Mouse (Mus musculus): ENCODE measurements around the gene Exosc2. TPM values are rescaled to one million over a fixed set of nuclear protein-coding genes. Genes with fewer than 3 reads are reported as not detected.
A peak's percentile ranks its signal among the peaks of the same experiment; 100 is the strongest.
"Not testable (repeated sequence)": the region's sequence is repeated elsewhere in the genome, so short reads cannot be mapped to it uniquely, and the experiment has no call there.

The Exosc2 gene
- total and polyA plus RNA-seq, 3 experiments = 26.2 to 68.8 (median 62.5) TPM

DNA sequence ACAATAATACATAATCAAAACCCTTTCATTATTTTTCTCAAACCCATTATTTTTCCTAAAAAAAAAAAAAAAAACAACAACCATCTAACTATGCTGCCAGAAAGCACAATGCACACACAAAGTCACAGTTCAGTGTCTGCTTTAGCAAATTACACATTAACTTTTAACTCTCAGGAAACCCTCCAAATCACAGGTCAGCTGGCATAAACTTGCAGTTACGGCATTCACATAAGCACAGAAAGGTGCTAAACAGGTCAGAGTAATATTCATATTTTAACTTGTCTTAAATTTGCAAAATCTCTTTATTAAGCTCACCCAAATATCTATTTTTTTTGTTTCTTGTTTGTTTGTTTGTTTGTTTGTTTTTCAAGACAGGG lies 6.7 kb upstream of the Exosc2 start:
- DNase-seq (ENCODE audit: low spot score) (no peak), ATAC-seq (ENCODE audit: extremely low read depth, insufficient number of reproducible peaks, low FRiP score, poor library complexity, severe bottlenecking) (no peak)
- H3K4me1 ChIP-seq (ENCODE audit: insufficient read depth, low read depth, low read length) = no peaks in the 10 kb centered on the region; the same call in 1 of the 2 replicates
- peaks cover 18% of the 10 kb centered on the region for H3K27me3 ChIP-seq (ENCODE audit: insufficient read depth, low read length)
- TF ChIP-seq GATA2 (IDR thresholded peaks at IDR 0.05; ENCODE audit: borderline replicate concordance, low read depth, low read length) (no peak), GATA1 (IDR thresholded peaks at IDR 0.05; ENCODE audit: borderline replicate concordance, low read length) (no peak), POLR2AphosphoS5 (IDR thresholded peaks at IDR 0.05; ENCODE audit: insufficient replicate concordance, low read depth, low read length) (no peak), TAL1 (conservative IDR thresholded peaks at IDR 0.05; ENCODE audit: low read depth, low read length) (no peak), CTCF (IDR thresholded peaks at IDR 0.05; ENCODE audit: low read depth, low read length) (no peak)
- H3K36me3 ChIP-seq (replicated peaks) = no peaks in the 10 kb centered on the region
- no peak overlapping the region for H3K4me3 ChIP-seq (ENCODE audit: low read depth, low read length)
- peaks cover 4% of the 10 kb centered on the region; the same call in 1 of the 2 replicates for H3K9me3 ChIP-seq (replicated peaks)

DNA sequence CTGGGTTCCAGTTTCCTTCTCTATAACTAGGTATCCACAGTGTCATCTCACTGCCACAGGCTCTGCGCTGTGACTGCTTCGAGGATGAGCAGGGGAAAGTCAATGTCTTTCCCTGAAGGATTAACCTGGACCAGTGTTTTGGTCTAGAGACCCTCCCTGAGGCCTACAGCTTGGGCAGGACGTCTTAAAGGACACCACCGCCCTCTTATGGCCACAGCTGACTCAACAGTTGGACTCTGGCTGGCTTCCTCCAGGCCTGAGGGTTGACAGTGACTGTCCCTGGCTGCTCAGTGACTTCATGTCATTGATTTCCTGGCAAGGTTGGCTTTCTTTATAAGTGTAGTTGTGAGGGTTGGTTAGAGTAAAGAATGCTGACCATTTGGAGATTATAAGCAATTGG lies 3.2 kb upstream of the Exosc2 start:
- Histone ChIP-seq H3K27me3 (ENCODE audit: insufficient read depth, low read length) (peaks cover 7% of the 10 kb centered on the region), H3K9me3 (replicated peaks) (no peaks in the 10 kb centered on the region), H3K4me1 (ENCODE audit: insufficient read depth, low read depth, low read length) (peaks cover 14% of the 10 kb centered on the region), H3K4me3 (ENCODE audit: low read depth, low read length) (no peak overlapping the region), H3K36me3 (replicated peaks) (peaks cover 5% of the 10 kb centered on the region)
- TF ChIP-seq TAL1 (conservative IDR thresholded peaks at IDR 0.05; ENCODE audit: low read depth, low read length) = no peak
- no peak for TF ChIP-seq POLR2AphosphoS5 (IDR thresholded peaks at IDR 0.05; ENCODE audit: insufficient replicate concordance, low read depth, low read length)
- TF ChIP-seq GATA2 (IDR thresholded peaks at IDR 0.05; ENCODE audit: borderline replicate concordance, low read depth, low read length) = no peak
- no peak for TF ChIP-seq GATA1 (IDR thresholded peaks at IDR 0.05; ENCODE audit: borderline replicate concordance, low read length)
- no peak for TF ChIP-seq CTCF (IDR thresholded peaks at IDR 0.05; ENCODE audit: low read depth, low read length)
- ATAC-seq (ENCODE audit: extremely low read depth, insufficient number of reproducible peaks, low FRiP score, poor library complexity, severe bottlenecking) (no peak), DNase-seq (ENCODE audit: low spot score) (no peak)

DNA sequence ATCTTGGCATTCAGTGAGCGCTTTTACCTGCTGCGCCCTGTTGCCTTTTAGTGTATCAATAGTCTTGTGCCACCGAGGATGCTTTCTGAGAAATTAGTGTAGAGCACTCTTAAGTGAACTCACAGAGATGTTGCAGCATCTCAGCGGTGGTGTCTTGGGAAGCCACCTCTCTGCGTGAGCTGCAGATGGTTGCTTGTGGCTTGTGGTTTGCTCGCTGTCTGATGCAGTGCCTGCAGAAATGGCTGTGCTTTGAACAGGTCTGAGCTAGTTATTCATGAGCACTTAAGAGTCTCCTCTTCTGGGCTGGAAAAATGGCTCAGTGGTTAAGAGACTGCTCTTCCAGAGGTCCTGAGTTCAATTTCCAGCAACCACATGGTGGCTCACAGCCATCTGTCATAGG lies 8.1 kb downstream of the Exosc2 start:
- DNase-seq (ENCODE audit: low spot score) (no peak), ATAC-seq (ENCODE audit: extremely low read depth, insufficient number of reproducible peaks, low FRiP score, poor library complexity, severe bottlenecking) (no peak)
- no peak for TF ChIP-seq GATA1 (IDR thresholded peaks at IDR 0.05; ENCODE audit: borderline replicate concordance, low read length)
- no peak for TF ChIP-seq GATA2 (IDR thresholded peaks at IDR 0.05; ENCODE audit: borderline replicate concordance, low read depth, low read length)
- peaks cover 58% of the 10 kb centered on the region for H3K4me1 ChIP-seq (ENCODE audit: insufficient read depth, low read depth, low read length)
- peaks cover 84% of the 10 kb centered on the region for H3K36me3 ChIP-seq (replicated peaks)
- no peaks in the 10 kb centered on the region for H3K9me3 ChIP-seq (replicated peaks)
- no peak overlapping the region for H3K4me3 ChIP-seq (ENCODE audit: low read depth, low read length)
- no peaks in the 10 kb centered on the region for H3K27me3 ChIP-seq (ENCODE audit: insufficient read depth, low read length)

DNA sequence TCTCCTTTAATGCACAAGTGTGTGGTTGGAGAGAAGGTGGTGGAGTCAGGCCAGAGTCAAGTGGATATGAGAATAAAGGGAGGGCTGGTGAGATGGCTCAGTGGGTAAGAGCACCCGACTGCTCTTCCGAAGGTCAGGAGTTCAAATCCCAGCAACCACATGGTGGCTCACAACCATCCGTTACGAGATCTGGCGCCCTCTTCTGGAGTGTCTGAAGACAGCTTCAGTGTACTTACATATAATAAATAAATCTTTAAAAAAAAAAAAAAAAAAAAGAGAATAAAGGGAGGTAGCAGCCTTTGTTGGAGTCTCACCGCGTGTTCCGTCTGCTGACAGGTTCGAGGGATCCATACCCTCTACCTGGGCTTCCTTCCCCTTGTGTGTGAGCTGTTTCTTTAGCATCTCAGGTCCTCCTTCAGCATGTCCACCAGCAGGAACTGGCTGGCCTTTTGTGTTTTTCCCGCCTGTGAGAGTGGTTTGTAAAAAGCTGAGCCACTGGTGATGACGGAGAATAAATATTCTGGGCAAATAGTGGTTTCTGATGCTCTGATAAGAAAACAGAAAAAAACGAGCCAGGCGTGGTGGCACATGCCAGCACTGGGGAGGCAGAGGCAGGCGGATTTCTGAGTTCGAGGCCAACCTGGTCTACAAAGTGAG lies 10.7 kb downstream of the Exosc2 start:
- 0 out of 2 replicates have a peak, but pooled peaks have one; percentile 10 for TF ChIP-seq CTCF (IDR thresholded peaks at IDR 0.05; ENCODE audit: low read depth, low read length)
- not testable (repeated sequence) for H3K4me3 ChIP-seq (ENCODE audit: low read depth, low read length); H3K9me3 ChIP-seq (replicated peaks); ATAC-seq (ENCODE audit: extremely low read depth, insufficient number of reproducible peaks, low FRiP score, poor library complexity, severe bottlenecking); DNase-seq (ENCODE audit: low spot score); H3K27me3 ChIP-seq (ENCODE audit: insufficient read depth, low read length)
- H3K4me1 ChIP-seq (ENCODE audit: insufficient read depth, low read depth, low read length) = peaks cover 37% of the 10 kb centered on the region
- peaks cover 68% of the 10 kb centered on the region for H3K36me3 ChIP-seq (replicated peaks)

DNA sequence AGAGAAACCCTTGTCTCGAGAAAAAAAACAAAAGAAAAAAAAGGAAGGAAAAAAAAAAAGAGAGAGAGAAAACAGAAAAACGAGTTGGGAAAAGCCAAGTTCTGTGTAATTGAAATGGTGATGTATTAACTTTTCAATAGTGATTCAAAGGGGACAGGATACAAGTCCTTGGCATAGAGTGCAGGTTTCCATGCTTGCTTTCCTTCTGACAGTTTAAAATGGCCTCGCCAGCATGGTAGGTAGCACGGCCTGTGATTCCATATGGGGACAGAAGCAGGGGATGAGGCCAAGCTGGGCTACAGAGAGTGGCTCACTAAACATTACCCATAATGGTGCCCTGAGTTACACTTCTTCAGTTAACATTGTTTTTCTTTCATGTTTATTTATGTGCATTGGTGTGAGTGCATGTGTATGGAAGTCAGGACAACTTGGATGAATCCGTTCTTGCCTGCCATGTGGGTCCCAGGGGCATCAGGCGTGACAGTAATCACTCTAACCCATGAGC lies 11.3 kb downstream of the Exosc2 start:
- H3K36me3 ChIP-seq (replicated peaks) = peaks cover 62% of the 10 kb centered on the region
- peaks cover 31% of the 10 kb centered on the region for H3K4me1 ChIP-seq (ENCODE audit: insufficient read depth, low read depth, low read length)
- no peaks in the 10 kb centered on the region for H3K27me3 ChIP-seq (ENCODE audit: insufficient read depth, low read length)
- DNase-seq (ENCODE audit: low spot score) (no peak), ATAC-seq (ENCODE audit: extremely low read depth, insufficient number of reproducible peaks, low FRiP score, poor library complexity, severe bottlenecking) (no peak)
- no peaks in the 10 kb centered on the region for H3K9me3 ChIP-seq (replicated peaks)
- TF ChIP-seq CTCF (IDR thresholded peaks at IDR 0.05; ENCODE audit: low read depth, low read length) (no peak), TAL1 (conservative IDR thresholded peaks at IDR 0.05; ENCODE audit: low read depth, low read length) (no peak), POLR2AphosphoS5 (IDR thresholded peaks at IDR 0.05; ENCODE audit: insufficient replicate concordance, low read depth, low read length) (no peak; the same call in 1 of the 2 replicates), GATA2 (IDR thresholded peaks at IDR 0.05; ENCODE audit: borderline replicate concordance, low read depth, low read length) (no peak), GATA1 (IDR thresholded peaks at IDR 0.05; ENCODE audit: borderline replicate concordance, low read length) (no peak)
- no peak overlapping the region for H3K4me3 ChIP-seq (ENCODE audit: low read depth, low read length)

DNA sequence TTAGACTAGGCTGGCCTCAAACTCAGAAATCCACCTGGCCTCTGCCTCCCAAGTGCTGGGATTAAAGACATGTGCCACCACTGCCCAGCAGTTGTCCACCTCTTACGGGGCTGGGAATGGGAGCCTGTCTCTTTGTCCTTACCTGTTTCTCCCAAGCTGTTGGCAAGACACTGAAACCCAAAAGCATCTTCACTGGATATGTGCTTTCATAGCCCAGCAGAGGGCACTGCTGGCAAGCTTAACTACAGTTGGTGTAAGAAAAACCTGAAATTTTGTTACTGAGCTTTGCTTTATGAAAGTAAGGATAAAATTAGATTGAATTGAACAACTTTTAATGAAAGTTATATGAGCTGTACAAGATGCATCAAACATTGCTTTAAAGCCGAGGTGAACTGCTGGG lies 13.2 kb downstream of the Exosc2 start:
- 0 out of 2 replicates have a peak, but pooled peaks have one; percentile 8 for TF ChIP-seq CTCF (IDR thresholded peaks at IDR 0.05; ENCODE audit: low read depth, low read length)
- no peak for TF ChIP-seq TAL1 (conservative IDR thresholded peaks at IDR 0.05; ENCODE audit: low read depth, low read length)
- Histone ChIP-seq H3K9me3 (replicated peaks) (no peaks in the 10 kb centered on the region), H3K27me3 (ENCODE audit: insufficient read depth, low read length) (no peaks in the 10 kb centered on the region), H3K36me3 (replicated peaks) (peaks cover 43% of the 10 kb centered on the region), H3K4me1 (ENCODE audit: insufficient read depth, low read depth, low read length) (peaks cover 21% of the 10 kb centered on the region), H3K4me3 (ENCODE audit: low read depth, low read length) (no peak overlapping the region)
- DNase-seq (ENCODE audit: low spot score) (no peak), ATAC-seq (ENCODE audit: extremely low read depth, insufficient number of reproducible peaks, low FRiP score, poor library complexity, severe bottlenecking) (no peak)

Data from G1E (cell line).